Mouse (Mus musculus) heart, adult 2 months (tissue): ENCODE data around the gene Dok3. TPM values are rescaled to one million over a fixed set of nuclear protein-coding genes. Genes with fewer than 3 reads are reported as not detected.

ENCODE experiments used
- DNase-seq, 2 experiments: peaks; one replicate each; pipeline ENCODE4 v3.0.0; 2021
- H3K27ac ChIP-seq: fragments of 200-600 bp; 2 replicates; pipeline ENCODE4 v1.8.1; 2022
- H3K27me3 ChIP-seq: fragments of 200-500 bp; 2 replicates; pipeline ENCODE4 v1.6.1; 2012; ENCODE audit warnings: mild to moderate bottlenecking, low read length, inconsistent platforms, mixed read lengths; ENCODE audit not compliant: control insufficient read depth, insufficient read depth
- H3K36me3 ChIP-seq: fragments of 200-500 bp; 2 replicates; pipeline ENCODE4 v1.6.1; 2012; ENCODE audit warnings: low read length, inconsistent platforms; ENCODE audit not compliant: control insufficient read depth, insufficient read depth
- H3K4me1 ChIP-seq: fragments of 200-500 bp; 2 replicates; pipeline ENCODE4 v1.6.1; 2011; ENCODE audit warnings: low read length; ENCODE audit not compliant: control insufficient read depth, insufficient read depth
- H3K4me3 ChIP-seq: fragments of 200-600 bp; 2 replicates; pipeline ENCODE4 v1.8.1; 2022
- H3K79me2 ChIP-seq: fragments of 200-500 bp; replicated peaks from 2 replicates; pipeline ENCODE4 v1.6.1; 2012; ENCODE audit warnings: mild to moderate bottlenecking, inconsistent platforms, low read length, moderate library complexity, mixed read lengths; ENCODE audit not compliant: control insufficient read depth, insufficient read depth
- H3K9ac ChIP-seq: fragments of 200-500 bp; 2 replicates; pipeline ENCODE4 v1.6.1; 2012; ENCODE audit warnings: low read depth, mild to moderate bottlenecking, control low read depth, inconsistent platforms, low read length, mixed read lengths
- CTCF ChIP-seq: fragments of 200-600 bp; IDR thresholded peaks from 2 replicates; pipeline ENCODE4 v1.8.1; 2022; ENCODE audit warnings: antibody characterized with exemption, mild to moderate bottlenecking, moderate library complexity
- EP300 ChIP-seq: fragments of 200-500 bp; IDR thresholded peaks from 2 replicates; pipeline ENCODE4 v1.6.1; 2011; ENCODE audit warnings: low read depth, low read length, control low read depth; ENCODE audit not compliant: insufficient read depth
- POLR2A ChIP-seq: fragments of 200-500 bp; IDR thresholded peaks from 2 replicates; pipeline ENCODE4 v1.6.1; 2011; ENCODE audit warnings: mild to moderate bottlenecking, low read depth, low read length, control low read depth; ENCODE audit not compliant: insufficient read depth
- WGBS: fragments of 180-500 bp; shearing (Covaris S2); methylation state at CpG from one replicate; pipeline ENCODE4 v1.1.7; 2018; 5-methylcytosine and 5-hydroxymethylcytosine counted together
- intact Hi-C: fragments of 180-260 bp; cut with DNase I; formaldehyde crosslinking; loops from one replicate; pipeline ENCODE4 v1.15.1; 2025
- polyA plus RNA-seq: library from polyadenylated mRNA; depleted of rRNA; stranded (reverse); fragments of >200 nt; gene quantifications from 2 replicates; pipeline ENCODE4 v1.2.3, GENCODE M21; 2012
- total RNA-seq, 2 experiments: library from RNA; stranded (reverse); gene quantifications; 2 replicates each; pipeline ENCODE4 v1.2.3; 2021

Dok3 gene
- total and polyA plus RNA-seq, 3 experiments = 1.9 to 7.3 (median 2.4) TPM

DNA sequence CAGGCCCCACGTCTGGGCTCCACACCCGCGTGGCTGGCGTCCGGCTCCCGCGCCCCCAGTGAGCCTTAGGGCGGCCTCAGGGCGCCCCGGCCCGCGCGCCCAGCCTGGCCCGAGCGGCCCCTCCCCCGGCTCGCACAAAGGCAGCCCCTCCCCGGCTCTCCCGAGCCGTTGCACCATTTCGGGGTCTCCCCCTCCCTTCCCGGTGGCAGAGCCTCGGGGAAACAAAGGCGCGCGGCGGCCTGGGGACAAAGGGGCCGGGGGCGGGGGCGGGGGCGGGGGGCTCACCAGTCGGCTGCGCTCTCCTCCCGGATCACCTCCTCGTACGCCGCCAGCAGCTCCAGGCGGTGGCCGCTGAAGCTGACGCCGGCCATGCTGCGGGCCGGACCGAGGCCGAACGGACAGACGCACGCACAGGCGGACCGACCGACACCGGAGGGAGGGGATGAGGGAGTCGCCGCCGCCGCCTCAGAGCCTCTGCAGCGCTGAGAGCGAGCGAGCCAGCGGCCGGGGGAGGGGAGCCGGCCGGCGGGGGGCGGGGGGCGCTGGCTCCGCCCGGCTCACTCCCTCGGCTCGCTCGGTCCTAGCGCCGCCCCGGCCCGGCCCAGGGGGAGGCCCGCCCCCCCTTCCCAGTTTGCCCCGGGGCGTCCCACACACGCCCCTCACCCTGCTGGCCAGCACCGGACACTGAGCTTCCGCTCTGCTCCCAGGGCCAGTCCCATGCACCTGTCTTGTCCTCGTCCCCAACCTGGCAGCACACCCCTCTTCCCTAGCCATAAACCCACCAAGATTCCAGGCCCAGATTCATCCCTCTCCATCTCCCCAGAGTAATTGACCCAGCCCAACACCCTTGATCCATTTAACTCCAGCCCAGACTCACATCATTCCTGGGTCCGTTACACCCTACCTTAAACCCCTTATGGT, 41.3 kb downstream of the Dok3 start, which contains the start of gene Dbn1:
Dbn1 (minus strand) TSS at position 534 of the 921 bp plus-strand sequence.
- Histone ChIP-seq H3K9ac (peak within 1 kb of the TSS; percentile 86), H3K27me3 (no peaks in the 10 kb centered on the region), H3K79me2 (no peaks in the 10 kb centered on the region), H3K27ac (peak within 1 kb of the TSS; percentile 68), H3K4me1 (peaks cover 2% of the 10 kb centered on the region), H3K36me3 (no peaks in the 10 kb centered on the region), H3K4me3 (peak within 1 kb of the TSS; percentile 73)
- peak; percentile 59 to 64 for DNase-seq
- intact Hi-C loops = loop anchor here (2.0 kb wide), 1 partner anchor 23 kb away; no protein-coding TSS in a partner anchor
- no peak for TF ChIP-seq EP300
- no peak for TF ChIP-seq CTCF
- WGBS = 2% methylated on average over 59 of the region's 83 CpGs

DNA sequence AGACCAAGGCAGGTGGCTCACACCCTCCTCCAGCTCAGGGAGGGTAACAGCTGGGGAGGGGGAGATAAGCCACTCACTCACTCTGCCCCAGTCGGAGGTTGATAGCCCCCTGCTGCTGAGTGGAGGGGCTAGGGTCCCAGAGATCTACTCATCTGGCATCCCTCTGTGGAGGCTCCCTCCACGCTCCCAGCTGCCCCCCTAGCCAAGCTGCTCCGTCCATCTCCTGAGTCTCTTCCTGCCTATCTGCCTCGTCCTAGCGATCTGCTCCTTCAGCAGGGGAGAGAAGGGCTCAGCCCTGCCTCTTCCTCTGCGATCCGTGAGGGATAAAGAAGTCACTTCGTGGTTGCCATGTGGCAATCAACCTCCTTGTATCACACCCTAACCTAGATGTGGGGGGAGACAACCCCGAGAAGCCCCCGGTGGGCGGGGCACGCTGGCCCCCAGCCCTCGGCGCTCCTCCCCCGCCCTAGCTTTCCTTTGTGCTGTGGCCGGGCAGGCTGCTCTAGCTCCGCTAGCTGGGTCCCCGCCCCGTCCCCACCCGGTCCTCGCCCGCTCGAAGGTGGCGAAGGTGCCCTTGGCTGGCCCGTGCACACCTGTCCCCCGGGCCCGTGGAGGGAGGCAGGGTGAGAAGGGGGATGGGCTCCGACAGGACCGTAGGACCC, 42.0 kb downstream of the Dok3 start:
- peaks cover 2% of the 10 kb centered on the region for H3K4me1 ChIP-seq
- no peaks in the 10 kb centered on the region for H3K79me2 ChIP-seq
- H3K36me3 ChIP-seq = no peaks in the 10 kb centered on the region
- H3K27ac ChIP-seq = peak overlapping the region; percentile 68
- 2% methylated on average over 28 of the region's 29 CpGs for WGBS
- DNase-seq = peak; percentile 45 to 65
- peak overlapping the region; percentile 73 for H3K4me3 ChIP-seq
- H3K9ac ChIP-seq = peak overlapping the region; percentile 61
- intact Hi-C loops = no loop called here
- TF ChIP-seq CTCF (no peak), EP300 (no peak), POLR2A (no peak)
- H3K27me3 ChIP-seq = no peaks in the 10 kb centered on the region

DNA sequence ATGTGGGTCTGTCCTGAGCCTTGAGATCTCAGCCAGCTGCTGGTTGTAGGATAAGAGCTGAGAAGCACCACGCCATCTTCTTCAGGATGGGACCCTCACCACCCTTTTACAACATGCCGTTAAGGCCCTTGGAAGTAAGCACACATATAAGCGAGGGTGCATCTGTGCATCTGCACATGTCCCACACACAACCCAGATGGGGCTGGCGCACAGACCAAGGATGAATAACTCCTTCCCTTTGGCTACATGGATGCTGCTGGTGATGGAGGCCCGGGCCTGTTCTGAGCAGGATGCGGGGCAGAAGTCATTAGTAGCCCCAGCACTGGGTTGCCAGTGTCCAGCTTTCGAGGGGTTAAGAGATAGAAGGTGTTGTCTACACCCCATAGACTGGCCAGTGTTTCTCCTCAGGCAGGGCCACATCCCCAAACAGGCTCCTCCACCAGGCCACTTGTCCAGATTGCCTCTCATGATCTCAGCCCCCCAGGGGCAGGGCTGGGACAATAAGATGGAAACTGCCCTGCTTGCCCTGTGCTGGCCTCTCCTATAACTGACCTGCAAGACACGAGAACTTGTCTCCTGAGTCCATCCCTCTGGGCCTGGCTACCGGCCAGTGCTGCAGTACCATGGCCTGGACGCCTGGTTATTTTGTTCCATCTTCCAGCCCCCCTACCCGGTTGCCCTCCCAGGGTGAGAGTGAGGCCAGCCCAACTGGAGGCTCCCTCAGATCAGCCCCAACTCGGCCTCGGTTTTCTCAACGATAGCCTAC, 42.9 kb downstream of the Dok3 start:
- H3K36me3 ChIP-seq = no peaks in the 10 kb centered on the region
- H3K4me3 ChIP-seq = no peak overlapping the region; the same call in 1 of the 2 replicates
- H3K79me2 ChIP-seq = no peaks in the 10 kb centered on the region
- TF ChIP-seq POLR2A (no peak), CTCF (0 out of 2 replicates have a peak, but pooled peaks have one; percentile 14)
- no peaks in the 10 kb centered on the region for H3K27me3 ChIP-seq
- DNase-seq = peak; percentile 32 to 55
- WGBS = 35% methylated on average over 14 of the region's 14 CpGs
- intact Hi-C loops = no loop called here
- H3K9ac ChIP-seq = no peak overlapping the region
- peaks cover 2% of the 10 kb centered on the region for H3K4me1 ChIP-seq
- no peak overlapping the region; the same call in none of the 2 replicates for H3K27ac ChIP-seq

DNA sequence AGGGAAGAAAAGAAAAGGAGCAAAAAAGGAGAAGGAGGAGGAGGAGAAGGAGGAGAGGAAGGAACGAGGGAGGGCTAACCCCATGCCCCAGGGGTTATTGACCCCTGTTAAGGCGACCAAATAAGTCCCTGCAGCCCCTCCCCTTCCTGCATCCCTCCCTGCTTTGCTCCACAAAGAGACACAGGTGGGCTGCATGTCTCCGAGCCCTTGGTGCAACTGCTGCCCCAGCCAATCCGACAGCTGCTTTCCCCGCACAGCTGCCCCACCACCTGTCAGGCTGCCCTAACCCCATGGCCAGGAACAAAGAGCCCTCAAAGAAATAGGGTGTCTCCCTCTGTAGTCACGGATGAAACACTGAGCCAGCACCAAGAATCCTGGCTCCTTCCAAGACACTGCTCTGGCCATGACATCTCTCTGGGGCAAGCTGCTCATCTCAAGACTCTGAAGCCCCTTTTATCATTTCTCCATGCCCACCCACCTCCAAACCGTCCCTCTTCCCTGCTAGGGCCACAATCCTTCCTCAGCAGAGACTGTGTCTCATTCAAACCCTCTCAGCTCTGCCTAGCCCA, 44.5 kb downstream of the Dok3 start:
- H3K9ac ChIP-seq = no peak overlapping the region
- WGBS = 59% methylated on average over 7 of the region's 7 CpGs
- TF ChIP-seq EP300 = no peak
- TF ChIP-seq CTCF = no peak
- TF ChIP-seq POLR2A = no peak
- H3K4me1 ChIP-seq = peaks cover 2% of the 10 kb centered on the region
- H3K4me3 ChIP-seq = no peak overlapping the region
- H3K79me2 ChIP-seq = no peaks in the 10 kb centered on the region
- H3K27ac ChIP-seq = no peak overlapping the region
- H3K27me3 ChIP-seq = no peaks in the 10 kb centered on the region
- DNase-seq = no peak
- intact Hi-C loops = no loop called here
- H3K36me3 ChIP-seq = no peaks in the 10 kb centered on the region

DNA sequence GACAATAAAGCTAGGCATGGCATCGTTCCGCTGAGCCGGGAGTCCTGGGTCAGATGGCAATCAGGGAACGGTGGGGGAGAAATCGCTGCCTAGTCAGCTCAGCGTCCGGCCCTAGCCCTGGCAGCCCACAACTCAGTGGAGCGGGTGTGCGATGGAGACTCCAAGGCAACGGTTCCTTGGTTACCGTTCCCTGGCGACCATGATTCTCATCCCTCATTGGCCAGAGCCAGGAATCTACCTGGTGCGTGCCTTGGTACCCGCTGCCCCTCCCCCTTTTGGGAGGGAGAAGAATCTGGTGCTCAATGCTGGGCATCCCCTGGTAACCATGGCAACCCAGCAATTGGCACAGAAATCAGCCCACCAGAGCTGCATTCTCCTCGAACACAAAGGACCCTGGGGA, 45.5 kb downstream of the Dok3 start:
- intact Hi-C loops = no loop called here
- Histone ChIP-seq H3K79me2 (no peaks in the 10 kb centered on the region), H3K4me1 (peaks cover 5% of the 10 kb centered on the region), H3K27me3 (no peaks in the 10 kb centered on the region), H3K36me3 (no peaks in the 10 kb centered on the region), H3K27ac (no peak overlapping the region), H3K4me3 (no peak overlapping the region), H3K9ac (no peak overlapping the region)
- WGBS = 47% methylated on average over 15 of the region's 15 CpGs
- no peak for TF ChIP-seq CTCF
- TF ChIP-seq EP300 = no peak
- no peak for TF ChIP-seq POLR2A
- peak in 1 of 2 experiments; percentile 30 for DNase-seq
